Mouse (Mus musculus) cerebellum, adult 9-11 months (tissue): ENCODE measurements around the gene Cela3b.
A peak's percentile ranks its signal among the peaks of the same experiment; 100 is the strongest.
"Not testable (repeated sequence)": the region's sequence is repeated elsewhere in the genome, so short reads cannot be mapped to it uniquely, and the experiment has no call there.

ENCODE experiments used
- DNase-seq: peaks from one replicate; pipeline ENCODE4 v3.0.0; 2022

Cela3b gene

GRCm38 (mm10) chr4:137461217-137461616, 30.9 kb upstream of the Cela3b start:
- DNase-seq, result no peak

- no peak for DNase-seq
Measured at GRCm38 (mm10) chr4:137460676-137461075, 30.3 kb upstream of the Cela3b start.

GRCm38 (mm10) chr4:137458861-137459260, 28.5 kb upstream of the Cela3b start:
- no peak for DNase-seq

GRCm38 (mm10) chr4:137458310-137458709, 28.0 kb upstream of the Cela3b start:
- no peak for DNase-seq

GRCm38 (mm10) chr4:137457292-137457691, 27.0 kb upstream of the Cela3b start:
- no peak for DNase-seq

- DNase-seq, result no peak
Measured at GRCm38 (mm10) chr4:137456581-137456980, 26.2 kb upstream of the Cela3b start.

GRCm38 (mm10) chr4:137454582-137454981, 24.2 kb upstream of the Cela3b start:
- DNase-seq, result no peak

GRCm38 (mm10) chr4:137453234-137453767, 23.0 kb upstream of the Cela3b start, which contains the start of gene 1700013G24Rik:
Gene 1700013G24Rik (plus strand): TSS chr4:137453284.
- DNase-seq, result no peak

GRCm38 (mm10) chr4:137452190-137452589, 21.9 kb upstream of the Cela3b start:
- no peak for DNase-seq

- no peak for DNase-seq
Measured at GRCm38 (mm10) chr4:137449715-137450114, 19.4 kb upstream of the Cela3b start.

- no peak for DNase-seq
Measured at GRCm38 (mm10) chr4:137449132-137449531, 18.8 kb upstream of the Cela3b start.

- no peak for DNase-seq
Measured at GRCm38 (mm10) chr4:137448641-137449040, 18.3 kb upstream of the Cela3b start.

GRCm38 (mm10) chr4:137448197-137448596, 17.9 kb upstream of the Cela3b start:
- peak; percentile 23 for DNase-seq

- DNase-seq, result no peak
Measured at GRCm38 (mm10) chr4:137447363-137448196, 17.2 kb upstream of the Cela3b start.

GRCm38 (mm10) chr4:137445881-137446280, 15.5 kb upstream of the Cela3b start:
- DNase-seq, result no peak

GRCm38 (mm10) chr4:137443625-137444024, 13.3 kb upstream of the Cela3b start:
- peak; percentile 69 for DNase-seq

GRCm38 (mm10) chr4:137441332-137441731, 11.0 kb upstream of the Cela3b start:
- DNase-seq, result no peak

GRCm38 (mm10) chr4:137438842-137439241, 8.5 kb upstream of the Cela3b start:
- no peak for DNase-seq

GRCm38 (mm10) chr4:137436979-137437669, 6.8 kb upstream of the Cela3b start:
- DNase-seq, result no peak

- DNase-seq, result not testable (repeated sequence)
Measured at GRCm38 (mm10) chr4:137432700-137433550, 2.6 kb upstream of the Cela3b start.

GRCm38 (mm10) chr4:137417712-137418564, 12.4 kb downstream of the Cela3b start:
- no peak for DNase-seq

GRCm38 (mm10) chr4:137414936-137415335, 15.4 kb downstream of the Cela3b start:
- no peak for DNase-seq
